Mouse (Mus musculus) hindbrain, embryonic 10.5 days (tissue): Measurements from ENCODE around the gene Nmnat3. TPM values are rescaled to one million over a fixed set of nuclear protein-coding genes. Genes with fewer than 3 reads are reported as not detected.
"Not testable (repeated sequence)": the region's sequence is repeated elsewhere in the genome, so short reads cannot be mapped to it uniquely, and the experiment has no call there.

Source experiments
- DNase-seq: peaks from one replicate; pipeline ENCODE4 v3.0.0-alpha.2; 2017; ENCODE audit warnings: low spot score
- H3K27ac ChIP-seq: fragments of 300-500 bp; sonication (generic); 2 replicates; pipeline ENCODE4 v1.5.1; 2016; ENCODE audit warnings: mild to moderate bottlenecking, moderate library complexity
- H3K27me3 ChIP-seq: fragments of 300-500 bp; sonication (generic); 2 replicates; pipeline ENCODE4 v1.6.1; 2016; ENCODE audit warnings: mild to moderate bottlenecking; ENCODE audit not compliant: poor library complexity, insufficient read depth, severe bottlenecking
- H3K36me3 ChIP-seq: fragments of 300-500 bp; sonication (generic); 2 replicates; pipeline ENCODE4 v1.6.1; 2016; ENCODE audit warnings: mild to moderate bottlenecking, moderate library complexity
- H3K4me1 ChIP-seq: fragments of 300-500 bp; sonication (generic); replicated peaks from 2 replicates; pipeline ENCODE4 v1.6.1; 2016; ENCODE audit warnings: mild to moderate bottlenecking
- H3K4me3 ChIP-seq: fragments of 300-500 bp; sonication (generic); 2 replicates; pipeline ENCODE4 v1.5.1; 2016; ENCODE audit warnings: mild to moderate bottlenecking, moderate library complexity
- H3K9me3 ChIP-seq: fragments of 300-500 bp; sonication (generic); 2 replicates; pipeline ENCODE4 v1.6.1; 2016; ENCODE audit warnings: mild to moderate bottlenecking, moderate library complexity
- WGBS: fragments of 180-500 bp; shearing (Covaris S2); methylation state at CpG from one replicate; pipeline ENCODE4 v1.1.7; 2016; 5-methylcytosine and 5-hydroxymethylcytosine counted together
- polyA plus RNA-seq: library from polyadenylated mRNA; unstranded; fragments of >200 nt; fragmentation: Nextera tagmentation; extraction: Ambion mirVana; gene quantifications from 2 replicates; pipeline ENCODE4 v1.2.1, GENCODE M21; 2016

The Nmnat3 gene
- polyA plus RNA-seq: 2.0 and 2.3 TPM in 2 replicates

- not testable (repeated sequence) for H3K27me3 ChIP-seq, H3K4me1 ChIP-seq, DNase-seq, H3K27ac ChIP-seq, H3K9me3 ChIP-seq, H3K4me3 ChIP-seq, H3K36me3 ChIP-seq
- WGBS: 76% methylated on average over 6 of the region's 6 CpGs
Observed at GRCm38 (mm10) chr9:98287135-98287534, at the start of gene Nmnat3. Gene Nmnat3 (plus strand): TSS chr9:98287435.

GRCm38 (mm10) chr9:98243481-98243880, 43.8 kb upstream of the Nmnat3 start:
- no peaks in the 10 kb centered on the region for H3K36me3 ChIP-seq
- H3K9me3 ChIP-seq: no peaks in the 10 kb centered on the region
- WGBS: 92% methylated on average over 2 of the region's 2 CpGs
- no peaks in the 10 kb centered on the region for H3K4me1 ChIP-seq
- no peak overlapping the region for H3K4me3 ChIP-seq
- no peak overlapping the region for H3K27ac ChIP-seq
- no peak for DNase-seq
- H3K27me3 ChIP-seq: no peaks in the 10 kb centered on the region

GRCm38 (mm10) chr9:98244223-98244622, 43.0 kb upstream of the Nmnat3 start:
- Histone ChIP-seq H3K36me3 (no peaks in the 10 kb centered on the region), H3K4me1 (no peaks in the 10 kb centered on the region), H3K9me3 (no peaks in the 10 kb centered on the region), H3K4me3 (no peak overlapping the region), H3K27ac (no peak overlapping the region), H3K27me3 (no peaks in the 10 kb centered on the region)
- peak; percentile 51 for DNase-seq
- WGBS: 58% methylated on average over 2 of the region's 2 CpGs

- no peak overlapping the region for H3K27ac ChIP-seq
- no peaks in the 10 kb centered on the region for H3K36me3 ChIP-seq
- DNase-seq: no peak
- 87% methylated on average over 2 of the region's 2 CpGs for WGBS
- no peaks in the 10 kb centered on the region for H3K27me3 ChIP-seq
- H3K4me1 ChIP-seq: no peaks in the 10 kb centered on the region
- H3K4me3 ChIP-seq: no peak overlapping the region
- H3K9me3 ChIP-seq: no peaks in the 10 kb centered on the region
Observed at GRCm38 (mm10) chr9:98245226-98245625, 42.0 kb upstream of the Nmnat3 start.

- Histone ChIP-seq H3K4me1 (no peaks in the 10 kb centered on the region), H3K27me3 (no peaks in the 10 kb centered on the region), H3K9me3 (no peaks in the 10 kb centered on the region), H3K27ac (no peak overlapping the region), H3K4me3 (no peak overlapping the region), H3K36me3 (no peaks in the 10 kb centered on the region)
- 85% methylated on average over 1 of the region's 1 CpGs for WGBS
- no peak for DNase-seq
Observed at GRCm38 (mm10) chr9:98246351-98246750, 40.9 kb upstream of the Nmnat3 start.

GRCm38 (mm10) chr9:98260210-98260609, 27.0 kb upstream of the Nmnat3 start:
- Histone ChIP-seq H3K27ac (no peak overlapping the region), H3K36me3 (no peaks in the 10 kb centered on the region), H3K4me3 (no peak overlapping the region), H3K9me3 (no peaks in the 10 kb centered on the region), H3K27me3 (no peaks in the 10 kb centered on the region), H3K4me1 (peaks cover 8% of the 10 kb centered on the region)
- 85% methylated on average over 8 of the region's 8 CpGs for WGBS
- no peak for DNase-seq

- peak; percentile 29 for DNase-seq
- Histone ChIP-seq H3K4me1 (peaks cover 8% of the 10 kb centered on the region), H3K4me3 (no peak overlapping the region), H3K9me3 (no peaks in the 10 kb centered on the region), H3K27me3 (no peaks in the 10 kb centered on the region), H3K27ac (no peak overlapping the region), H3K36me3 (no peaks in the 10 kb centered on the region)
- 12% methylated on average over 1 of the region's 1 CpGs for WGBS
Observed at GRCm38 (mm10) chr9:98261461-98262011, 25.7 kb upstream of the Nmnat3 start.

- H3K4me1 ChIP-seq: peaks cover 8% of the 10 kb centered on the region
- H3K4me3 ChIP-seq: no peak overlapping the region
- WGBS: 83% methylated on average over 5 of the region's 5 CpGs
- no peaks in the 10 kb centered on the region for H3K9me3 ChIP-seq
- no peaks in the 10 kb centered on the region for H3K36me3 ChIP-seq
- H3K27me3 ChIP-seq: no peaks in the 10 kb centered on the region
- DNase-seq: no peak
- no peak overlapping the region for H3K27ac ChIP-seq
Observed at GRCm38 (mm10) chr9:98264916-98265315, 22.3 kb upstream of the Nmnat3 start.

- Histone ChIP-seq H3K36me3 (no peaks in the 10 kb centered on the region), H3K27ac (no peak overlapping the region), H3K27me3 (peaks cover 46% of the 10 kb centered on the region), H3K9me3 (no peaks in the 10 kb centered on the region), H3K4me3 (no peak overlapping the region), H3K4me1 (peaks cover 13% of the 10 kb centered on the region)
- no peak for DNase-seq
- 61% methylated on average over 5 of the region's 5 CpGs for WGBS
Observed at GRCm38 (mm10) chr9:98272734-98273133, 14.5 kb upstream of the Nmnat3 start.

- Histone ChIP-seq H3K9me3 (no peaks in the 10 kb centered on the region), H3K36me3 (no peaks in the 10 kb centered on the region), H3K27me3 (peaks cover 62% of the 10 kb centered on the region), H3K27ac (no peak overlapping the region), H3K4me3 (no peak overlapping the region), H3K4me1 (peaks cover 13% of the 10 kb centered on the region)
- WGBS: 49% methylated on average over 10 of the region's 10 CpGs
- peak; percentile 12 for DNase-seq
Observed at GRCm38 (mm10) chr9:98275080-98275479, 12.2 kb upstream of the Nmnat3 start.

- peaks cover 41% of the 10 kb centered on the region for H3K27me3 ChIP-seq
- no peaks in the 10 kb centered on the region for H3K36me3 ChIP-seq
- no peak for DNase-seq
- no peak overlapping the region for H3K4me3 ChIP-seq
- WGBS: 72% methylated on average over 5 of the region's 5 CpGs
- H3K9me3 ChIP-seq: no peaks in the 10 kb centered on the region
- no peak overlapping the region for H3K27ac ChIP-seq
- peaks cover 6% of the 10 kb centered on the region for H3K4me1 ChIP-seq
Observed at GRCm38 (mm10) chr9:98280162-98280561, 7.1 kb upstream of the Nmnat3 start.

- Histone ChIP-seq H3K9me3 (no peaks in the 10 kb centered on the region), H3K4me3 (no peak overlapping the region), H3K4me1 (no peaks in the 10 kb centered on the region), H3K27me3 (no peaks in the 10 kb centered on the region), H3K27ac (no peak overlapping the region), H3K36me3 (no peaks in the 10 kb centered on the region)
- WGBS: 86% methylated on average over 9 of the region's 9 CpGs
- no peak for DNase-seq
Observed at GRCm38 (mm10) chr9:98285606-98286301, 1.5 kb upstream of the Nmnat3 start.

- no peak for DNase-seq
- no peak overlapping the region for H3K27ac ChIP-seq
Observed at GRCm38 (mm10) chr9:98289665-98290064, 2.4 kb downstream of the Nmnat3 start.

More at GRCm38 (mm10) chr9:98289665-98290064, 2.4 kb downstream of the Nmnat3 start:
- no peaks in the 10 kb centered on the region for H3K4me1 ChIP-seq
- H3K36me3 ChIP-seq: no peaks in the 10 kb centered on the region
- H3K4me3 ChIP-seq: no peak overlapping the region
- H3K27me3 ChIP-seq: peaks cover 13% of the 10 kb centered on the region; the same call in 1 of the 2 replicates
- no peaks in the 10 kb centered on the region for H3K9me3 ChIP-seq
